Mouse (Mus musculus) limb, embryonic 11.5 days (tissue): ENCODE measurements around the gene Dhx32. TPM values are rescaled to one million over a fixed set of nuclear protein-coding genes. Genes with fewer than 3 reads are reported as not detected.

Source experiments
- ATAC-seq: fragments of 200-750 bp; cut with Nextera tagmentation; 2 replicates; pipeline ENCODE4 v1.8.0; 2017; ENCODE audit warnings: low read depth; ENCODE audit not compliant: insufficient number of reproducible peaks, low FRiP score, low TSS enrichment
- DNase-seq: peaks from one replicate; pipeline ENCODE4 v3.0.0-alpha.2; 2015; ENCODE audit warnings: low spot score
- H3K27ac ChIP-seq: fragments of 300-500 bp; sonication (generic); replicated peaks from 2 replicates; pipeline ENCODE4 v1.5.1; 2014; ENCODE audit warnings: low read depth, mild to moderate bottlenecking, low read length
- H3K27me3 ChIP-seq: fragments of 300-500 bp; sonication (generic); 2 replicates; pipeline ENCODE4 v1.6.1; 2014; ENCODE audit warnings: mild to moderate bottlenecking, low read length, mixed read lengths; ENCODE audit not compliant: control insufficient read depth, insufficient read depth
- H3K36me3 ChIP-seq: fragments of 300-500 bp; sonication (generic); 2 replicates; pipeline ENCODE4 v1.6.1; 2014; ENCODE audit warnings: mild to moderate bottlenecking, low read length, moderate library complexity, mixed read lengths; ENCODE audit not compliant: control insufficient read depth, insufficient read depth
- H3K4me1 ChIP-seq: fragments of 300-500 bp; sonication (generic); 2 replicates; pipeline ENCODE4 v1.6.1; 2014; ENCODE audit warnings: low read length, mixed read lengths; ENCODE audit not compliant: control insufficient read depth, insufficient read depth
- H3K4me2 ChIP-seq: fragments of 300-500 bp; sonication (generic); 2 replicates; pipeline ENCODE4 v1.6.1; 2014; ENCODE audit warnings: low read depth, mild to moderate bottlenecking, moderate library complexity; ENCODE audit not compliant: severe bottlenecking
- H3K4me3 ChIP-seq: fragments of 300-500 bp; sonication (generic); 2 replicates; pipeline ENCODE4 v1.5.1; 2014; ENCODE audit warnings: low read depth, low read length
- H3K9ac ChIP-seq: fragments of 300-500 bp; sonication (generic); 2 replicates; pipeline ENCODE4 v1.6.1; 2014; ENCODE audit warnings: mild to moderate bottlenecking, low read length
- H3K9me3 ChIP-seq: fragments of 300-500 bp; sonication (generic); 2 replicates; pipeline ENCODE4 v1.6.1; 2016; ENCODE audit warnings: low read length; ENCODE audit not compliant: control insufficient read depth
- WGBS: fragments of 180-500 bp; shearing (Covaris S2); extraction: QIAGEN DNeasy Blood & Tissue Kit; methylation state at CpG from one replicate; pipeline ENCODE4 v1.1.7; 2014; 5-methylcytosine and 5-hydroxymethylcytosine counted together
- polyA plus RNA-seq: library from polyadenylated mRNA; unstranded; fragments of >200 nt; fragmentation: Nextera tagmentation; extraction: Ambion mirVana; gene quantifications from 2 replicates; pipeline ENCODE4 v1.2.1, GENCODE M21; 2014

Gene Dhx32
- polyA plus RNA-seq, 1 experiment from 2014 or later: 19.0 TPM

GRCm38 (mm10) chr7:133765849-133766243 lies 16.7 kb downstream of the Dhx32 start:
- ATAC-seq (no peak), DNase-seq (no peak)
- no peak overlapping the region for H3K27ac ChIP-seq
- H3K27me3 ChIP-seq: no peaks in the 10 kb centered on the region
- H3K4me3 ChIP-seq: no peak overlapping the region
- H3K4me1 ChIP-seq: no peaks in the 10 kb centered on the region
- no peak overlapping the region for H3K9ac ChIP-seq
- H3K4me2 ChIP-seq: no peak overlapping the region
- 87% methylated on average over 13 of the region's 13 CpGs for WGBS
- H3K36me3 ChIP-seq: no peaks in the 10 kb centered on the region
- H3K9me3 ChIP-seq: no peaks in the 10 kb centered on the region

GRCm38 (mm10) chr7:133765240-133765848 lies 17.2 kb downstream of the Dhx32 start:
- DNase-seq: no peak
- no peaks in the 10 kb centered on the region for H3K36me3 ChIP-seq
- H3K4me3 ChIP-seq: no peak overlapping the region
- H3K4me2 ChIP-seq: no peak overlapping the region
- no peak for ATAC-seq
- no peaks in the 10 kb centered on the region for H3K4me1 ChIP-seq
- H3K9me3 ChIP-seq: no peaks in the 10 kb centered on the region
- no peak overlapping the region for H3K9ac ChIP-seq
- H3K27me3 ChIP-seq: no peaks in the 10 kb centered on the region
- H3K27ac ChIP-seq: no peak overlapping the region
- 79% methylated on average over 10 of the region's 10 CpGs for whole genome bisulfite sequencing

GRCm38 (mm10) chr7:133764425-133764824 lies 18.1 kb downstream of the Dhx32 start:
- 85% methylated on average over 2 of the region's 2 CpGs for WGBS
- no peaks in the 10 kb centered on the region for H3K9me3 ChIP-seq
- no peak overlapping the region for H3K9ac ChIP-seq
- ATAC-seq (no peak), DNase-seq (no peak)
- H3K4me1 ChIP-seq: 0 out of 2 replicates have a peak, but pooled peaks cover 3% of the 10 kb centered on the region
- H3K4me3 ChIP-seq: no peak overlapping the region
- no peaks in the 10 kb centered on the region for H3K36me3 ChIP-seq
- H3K27me3 ChIP-seq: no peaks in the 10 kb centered on the region
- no peak overlapping the region for H3K4me2 ChIP-seq
- H3K27ac ChIP-seq: no peak overlapping the region

GRCm38 (mm10) chr7:133762696-133763095 lies 19.8 kb downstream of the Dhx32 start:
- no peak overlapping the region for H3K27ac ChIP-seq
- no peak overlapping the region for H3K9ac ChIP-seq
- H3K4me1 ChIP-seq: 0 out of 2 replicates have a peak, but pooled peaks cover 3% of the 10 kb centered on the region
- no peaks in the 10 kb centered on the region for H3K36me3 ChIP-seq
- no peak for ATAC-seq
- no peak for DNase-seq
- WGBS: 90% methylated on average over 6 of the region's 6 CpGs
- H3K27me3 ChIP-seq: no peaks in the 10 kb centered on the region
- H3K4me3 ChIP-seq: no peak overlapping the region
- H3K9me3 ChIP-seq: no peaks in the 10 kb centered on the region
- H3K4me2 ChIP-seq: no peak overlapping the region

DNA sequence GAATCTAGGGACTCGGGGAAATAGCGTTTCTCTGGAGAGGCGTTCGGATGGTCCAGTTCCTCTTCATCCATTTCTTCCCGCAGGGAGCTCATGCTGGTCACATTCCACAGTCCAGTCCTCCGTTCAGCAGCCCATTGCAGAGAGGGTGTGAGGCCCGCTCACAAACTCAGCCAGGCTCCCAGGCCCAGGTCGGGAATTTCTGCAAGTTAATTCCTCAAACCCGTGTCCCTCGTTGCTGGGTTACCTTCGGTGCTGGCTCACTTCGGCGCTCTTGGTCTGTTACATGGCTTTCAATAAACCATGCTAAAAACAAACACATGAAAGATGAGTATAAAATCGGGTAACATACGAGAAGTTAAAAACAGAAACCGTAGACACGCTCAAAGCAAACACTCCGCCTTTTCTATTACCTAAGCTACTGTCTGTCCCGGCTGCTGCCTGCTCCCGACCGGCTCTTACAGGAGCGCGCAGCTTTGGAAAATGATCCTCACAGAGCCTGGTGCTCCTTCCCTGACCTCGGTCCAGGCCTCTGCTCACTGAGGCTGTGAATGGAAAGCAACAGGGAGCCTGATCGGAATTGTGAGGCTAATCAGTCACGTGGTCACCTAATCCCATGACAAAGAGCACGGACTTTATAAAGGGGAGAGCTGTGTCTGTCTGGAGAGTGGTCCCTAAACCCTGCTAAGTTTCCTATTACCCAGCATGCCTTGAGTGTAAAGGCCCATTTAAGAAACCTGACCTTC lies 22.7 kb downstream of the Dhx32 start:
- 7% methylated on average over 27 of the region's 27 CpGs for WGBS
- Histone ChIP-seq H3K27me3 (no peaks in the 10 kb centered on the region), H3K27ac (no peak overlapping the region), H3K9ac (peak overlapping the region; percentile 23), H3K4me2 (peak overlapping the region; percentile 35), H3K9me3 (no peaks in the 10 kb centered on the region), H3K4me1 (0 out of 2 replicates have a peak, but pooled peaks cover 3% of the 10 kb centered on the region), H3K4me3 (no peak overlapping the region), H3K36me3 (no peaks in the 10 kb centered on the region)
- DNase-seq (peak; percentile 65), ATAC-seq (peak; percentile 47; the same call in 1 of the 2 replicates)

- Histone ChIP-seq H3K27me3 (no peaks in the 10 kb centered on the region), H3K4me1 (0 out of 2 replicates have a peak, but pooled peaks cover 3% of the 10 kb centered on the region), H3K4me2 (no peak overlapping the region), H3K27ac (no peak overlapping the region), H3K4me3 (no peak overlapping the region), H3K9me3 (no peaks in the 10 kb centered on the region), H3K36me3 (no peaks in the 10 kb centered on the region), H3K9ac (no peak overlapping the region)
- DNase-seq (no peak), ATAC-seq (no peak)
- 96% methylated on average over 5 of the region's 5 CpGs for WGBS
Measured at GRCm38 (mm10) chr7:133758716-133759115, 23.8 kb downstream of the Dhx32 start.

- 75% methylated on average over 5 of the region's 5 CpGs for WGBS
- Histone ChIP-seq H3K9ac (no peak overlapping the region), H3K4me3 (no peak overlapping the region), H3K27ac (no peak overlapping the region), H3K9me3 (no peaks in the 10 kb centered on the region), H3K27me3 (no peaks in the 10 kb centered on the region), H3K4me1 (0 out of 2 replicates have a peak, but pooled peaks cover 3% of the 10 kb centered on the region), H3K36me3 (no peaks in the 10 kb centered on the region), H3K4me2 (no peak overlapping the region)
- DNase-seq (no peak), ATAC-seq (no peak)
Measured at GRCm38 (mm10) chr7:133757961-133758455, 24.5 kb downstream of the Dhx32 start.

DNA sequence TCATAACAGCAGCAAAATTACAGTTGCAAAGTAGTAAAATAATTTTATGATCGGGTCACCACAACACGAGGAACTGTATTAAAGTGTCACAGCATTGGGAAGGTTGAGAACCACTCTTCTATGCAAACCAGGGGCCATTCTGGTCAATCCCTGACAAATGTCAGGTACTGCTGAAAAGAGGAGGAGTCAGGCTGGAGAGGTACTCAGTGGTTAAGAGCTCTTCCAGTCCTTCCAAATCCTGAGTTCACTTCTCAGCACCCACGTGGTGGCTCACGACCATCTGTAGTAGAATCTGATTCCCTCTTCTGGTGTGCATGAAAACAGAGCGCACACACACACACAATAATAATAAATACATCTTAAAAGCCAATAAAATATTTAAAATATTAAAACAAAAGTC lies 31.4 kb downstream of the Dhx32 start:
- Histone ChIP-seq H3K9ac (no peak overlapping the region), H3K9me3 (no peaks in the 10 kb centered on the region), H3K4me3 (no peak overlapping the region), H3K27ac (no peak overlapping the region), H3K4me1 (no peaks in the 10 kb centered on the region), H3K4me2 (no peak overlapping the region), H3K36me3 (no peaks in the 10 kb centered on the region), H3K27me3 (no peaks in the 10 kb centered on the region)
- WGBS: 87% methylated on average over 5 of the region's 5 CpGs
- DNase-seq: no peak
- ATAC-seq: no peak
